Mouse (Mus musculus) cerebellum, adult 11-12 months (tissue): ENCODE results near the gene Pmm1.
A peak's percentile ranks its signal among the peaks of the same experiment; 100 is the strongest.
"Not testable (repeated sequence)": the region's sequence is repeated elsewhere in the genome, so short reads cannot be mapped to it uniquely, and the experiment has no call there.

Source experiments
- DNase-seq: peaks from one replicate; pipeline ENCODE4 v3.0.0; 2022

Pmm1 gene

GRCm38 (mm10) chr15:81960171-81961077 lies at the start of gene Pmm1:
Pmm1 (minus strand) TSS chr15:81960930.
- peak; percentile 99 for DNase-seq

GRCm38 (mm10) chr15:82004257-82004656 lies 43.5 kb upstream of the Pmm1 start:
- no peak for DNase-seq

GRCm38 (mm10) chr15:81993992-81994391 lies 33.3 kb upstream of the Pmm1 start:
- no peak for DNase-seq

- no peak for DNase-seq
These were observed 29.8 kb upstream of the Pmm1 start for GRCm38 (mm10) chr15:81990549-81990948.

GRCm38 (mm10) chr15:81989371-81990062 lies 28.8 kb upstream of the Pmm1 start:
- DNase-seq, result peak; percentile 86

- no peak for DNase-seq
These were observed 26.9 kb upstream of the Pmm1 start, which contains the start of gene Xrcc6 for GRCm38 (mm10) chr15:81987646-81988045. Xrcc6 (plus strand) TSS chr15:81987835.

GRCm38 (mm10) chr15:81985267-81986161 lies 24.8 kb upstream of the Pmm1 start:
- no peak for DNase-seq

- no peak for DNase-seq
These were observed 21.4 kb upstream of the Pmm1 start for GRCm38 (mm10) chr15:81982173-81982572.

- no peak for DNase-seq
These were observed 19.6 kb upstream of the Pmm1 start, which contains the start of gene 1700029P11Rik for GRCm38 (mm10) chr15:81980321-81980720. 1700029P11Rik (plus strand) TSS chr15:81980540.

- not testable (repeated sequence) for DNase-seq
These were observed 14.4 kb upstream of the Pmm1 start for GRCm38 (mm10) chr15:81975156-81975555.

- not testable (repeated sequence) for DNase-seq
These were observed 9.8 kb upstream of the Pmm1 start for GRCm38 (mm10) chr15:81970498-81970897.

GRCm38 (mm10) chr15:81969635-81970034 lies 8.9 kb upstream of the Pmm1 start:
- DNase-seq, result not testable (repeated sequence)

- no peak for DNase-seq
These were observed 8.4 kb upstream of the Pmm1 start for GRCm38 (mm10) chr15:81969173-81969572.

- DNase-seq, result no peak
These were observed 7.7 kb upstream of the Pmm1 start for GRCm38 (mm10) chr15:81968447-81968846.

- DNase-seq, result no peak
These were observed 7.1 kb upstream of the Pmm1 start for GRCm38 (mm10) chr15:81967821-81968220.

GRCm38 (mm10) chr15:81966062-81966829 lies 5.5 kb upstream of the Pmm1 start:
- DNase-seq, result no peak

- DNase-seq, result no peak
These were observed 4.3 kb upstream of the Pmm1 start for GRCm38 (mm10) chr15:81964980-81965545.

GRCm38 (mm10) chr15:81964262-81964661 lies 3.5 kb upstream of the Pmm1 start:
- DNase-seq, result no peak

- DNase-seq, result no peak
These were observed 335 bp upstream of the Pmm1 start for GRCm38 (mm10) chr15:81961078-81961451.

- peak; percentile 9 for DNase-seq
These were observed 1.8 kb downstream of the Pmm1 start for GRCm38 (mm10) chr15:81958906-81959305.

GRCm38 (mm10) chr15:81957598-81957997 lies 3.1 kb downstream of the Pmm1 start:
- DNase-seq, result peak; percentile 17

- peak; percentile 58 for DNase-seq
These were observed 4.3 kb downstream of the Pmm1 start for GRCm38 (mm10) chr15:81956457-81956856.
